Mouse (Mus musculus) hindbrain, embryonic 12.5 days (tissue): ENCODE data around the gene Gm20388. TPM values are rescaled to one million over a fixed set of nuclear protein-coding genes. Genes with fewer than 3 reads are reported as not detected.

Experiments
- ATAC-seq: fragments of 200-750 bp; cut with Nextera tagmentation; 2 replicates; pipeline ENCODE4 v1.8.0; 2017; ENCODE audit warnings: moderate TSS enrichment; ENCODE audit not compliant: low FRiP score
- H3K27ac ChIP-seq: fragments of 300-500 bp; sonication (generic); 2 replicates; pipeline ENCODE4 v1.5.1; 2016; ENCODE audit warnings: mild to moderate bottlenecking
- H3K27me3 ChIP-seq: fragments of 300-500 bp; sonication (generic); 2 replicates; pipeline ENCODE4 v1.6.1; 2016; ENCODE audit warnings: mild to moderate bottlenecking
- H3K36me3 ChIP-seq: fragments of 300-500 bp; sonication (generic); 2 replicates; pipeline ENCODE4 v1.6.1; 2016; ENCODE audit warnings: mild to moderate bottlenecking
- H3K4me1 ChIP-seq: fragments of 300-500 bp; sonication (generic); 2 replicates; pipeline ENCODE4 v1.6.1; 2016
- H3K4me2 ChIP-seq: fragments of 300-500 bp; sonication (generic); replicated peaks from 2 replicates; pipeline ENCODE4 v1.6.1; 2016; ENCODE audit warnings: mild to moderate bottlenecking
- H3K4me3 ChIP-seq: fragments of 300-500 bp; sonication (generic); 2 replicates; pipeline ENCODE4 v1.5.1; 2016; ENCODE audit warnings: mild to moderate bottlenecking
- H3K9ac ChIP-seq: fragments of 300-500 bp; sonication (generic); 2 replicates; pipeline ENCODE4 v1.6.1; 2016; ENCODE audit warnings: mild to moderate bottlenecking, moderate library complexity
- H3K9me3 ChIP-seq: fragments of 300-500 bp; sonication (generic); replicated peaks from 2 replicates; pipeline ENCODE4 v1.6.1; 2016; ENCODE audit warnings: mild to moderate bottlenecking
- WGBS: fragments of 180-500 bp; shearing (Covaris S2); methylation state at CpG from one replicate; pipeline ENCODE4 v1.1.7; 2016; 5-methylcytosine and 5-hydroxymethylcytosine counted together
- polyA plus RNA-seq: library from polyadenylated mRNA; unstranded; fragments of >200 nt; fragmentation: Nextera tagmentation; extraction: Ambion mirVana; gene quantifications from 2 replicates; pipeline ENCODE4 v1.2.1, GENCODE M21; 2016

The Gm20388 gene
- polyA plus RNA-seq, 1 experiment from 2014 or later: not detected

- H3K9me3 ChIP-seq: no peaks in the 10 kb centered on the region
- peak; percentile 23; the same call in 1 of the 2 replicates for ATAC-seq
- H3K4me1 ChIP-seq: peaks cover 76% of the 10 kb centered on the region
- no peak overlapping the region for H3K9ac ChIP-seq
- H3K4me2 ChIP-seq: 0 out of 2 replicates have a peak overlapping the region, but pooled peaks have one; percentile 1
- no peaks in the 10 kb centered on the region for H3K36me3 ChIP-seq
- no peak overlapping the region for H3K4me3 ChIP-seq
- peak overlapping the region; percentile 85 for H3K27ac ChIP-seq
- peaks cover 3% of the 10 kb centered on the region; the same call in 1 of the 2 replicates for H3K27me3 ChIP-seq
- WGBS: 64% methylated on average over 12 of the region's 12 CpGs
These were observed 530.1 kb downstream of the Gm20388 start for GRCm38 (mm10) chr8:120440739-120441138.

- H3K4me1 ChIP-seq: peaks cover 77% of the 10 kb centered on the region
These were observed 531.0 kb downstream of the Gm20388 start for GRCm38 (mm10) chr8:120441637-120442036.

GRCm38 (mm10) chr8:120442306-120443003, 531.8 kb downstream of the Gm20388 start:
- H3K27ac ChIP-seq: no peak overlapping the region
- ATAC-seq: no peak
- 73% methylated on average over 4 of the region's 4 CpGs for WGBS
- no peaks in the 10 kb centered on the region for H3K9me3 ChIP-seq
- H3K9ac ChIP-seq: no peak overlapping the region
- H3K36me3 ChIP-seq: no peaks in the 10 kb centered on the region
- H3K4me2 ChIP-seq: no peak overlapping the region
- no peak overlapping the region for H3K4me3 ChIP-seq
- H3K27me3 ChIP-seq: peaks cover 3% of the 10 kb centered on the region; the same call in 1 of the 2 replicates
- H3K4me1 ChIP-seq: peaks cover 71% of the 10 kb centered on the region

More at GRCm38 (mm10) chr8:120441637-120442036, 531.0 kb downstream of the Gm20388 start:
- WGBS: 75% methylated on average over 6 of the region's 6 CpGs
- Histone ChIP-seq H3K4me2 (no peak overlapping the region), H3K27ac (peak overlapping the region; percentile 85), H3K9ac (no peak overlapping the region), H3K9me3 (no peaks in the 10 kb centered on the region), H3K4me3 (no peak overlapping the region), H3K36me3 (no peaks in the 10 kb centered on the region), H3K27me3 (peaks cover 3% of the 10 kb centered on the region; the same call in 1 of the 2 replicates)
- ATAC-seq: no peak

GRCm38 (mm10) chr8:120445249-120445648, 534.6 kb downstream of the Gm20388 start:
- Histone ChIP-seq H3K9me3 (no peaks in the 10 kb centered on the region), H3K9ac (no peak overlapping the region), H3K27me3 (no peaks in the 10 kb centered on the region), H3K36me3 (no peaks in the 10 kb centered on the region), H3K4me3 (no peak overlapping the region), H3K4me2 (no peak overlapping the region), H3K27ac (peak overlapping the region; percentile 75), H3K4me1 (peaks cover 70% of the 10 kb centered on the region)
- WGBS: 52% methylated on average over 10 of the region's 10 CpGs
- no peak for ATAC-seq

- Histone ChIP-seq H3K4me3 (no peak overlapping the region), H3K36me3 (no peaks in the 10 kb centered on the region), H3K27ac (peak overlapping the region; percentile 73), H3K4me1 (peaks cover 60% of the 10 kb centered on the region), H3K9ac (no peak overlapping the region), H3K27me3 (no peaks in the 10 kb centered on the region), H3K9me3 (no peaks in the 10 kb centered on the region), H3K4me2 (no peak overlapping the region)
- peak; percentile 44 for ATAC-seq
- WGBS: 23% methylated on average over 6 of the region's 6 CpGs
These were observed 537.5 kb downstream of the Gm20388 start for GRCm38 (mm10) chr8:120448131-120448530.

GRCm38 (mm10) chr8:120449139-120449538, 538.5 kb downstream of the Gm20388 start:
- WGBS: 79% methylated on average over 4 of the region's 4 CpGs
- Histone ChIP-seq H3K9ac (peak overlapping the region; percentile 13; the same call in 1 of the 2 replicates), H3K36me3 (no peaks in the 10 kb centered on the region), H3K4me1 (peaks cover 67% of the 10 kb centered on the region), H3K4me2 (no peak overlapping the region), H3K4me3 (no peak overlapping the region), H3K9me3 (no peaks in the 10 kb centered on the region), H3K27ac (peak overlapping the region; percentile 79), H3K27me3 (no peaks in the 10 kb centered on the region)
- ATAC-seq: no peak

- H3K9me3 ChIP-seq: no peaks in the 10 kb centered on the region
- ATAC-seq: peak; percentile 42
- no peaks in the 10 kb centered on the region for H3K36me3 ChIP-seq
- H3K4me3 ChIP-seq: no peak overlapping the region
- H3K27ac ChIP-seq: peak overlapping the region; percentile 79
- H3K27me3 ChIP-seq: no peaks in the 10 kb centered on the region
- peaks cover 71% of the 10 kb centered on the region for H3K4me1 ChIP-seq
- 14% methylated on average over 17 of the region's 17 CpGs for WGBS
- H3K9ac ChIP-seq: peak overlapping the region; percentile 13; the same call in 1 of the 2 replicates
- H3K4me2 ChIP-seq: peak overlapping the region; percentile 16
These were observed 539.0 kb downstream of the Gm20388 start for GRCm38 (mm10) chr8:120449608-120450031.

GRCm38 (mm10) chr8:120452111-120452510, 541.5 kb downstream of the Gm20388 start:
- Histone ChIP-seq H3K27me3 (no peaks in the 10 kb centered on the region), H3K4me3 (no peak overlapping the region), H3K36me3 (no peaks in the 10 kb centered on the region), H3K27ac (no peak overlapping the region), H3K4me1 (peaks cover 77% of the 10 kb centered on the region), H3K4me2 (no peak overlapping the region), H3K9me3 (no peaks in the 10 kb centered on the region), H3K9ac (no peak overlapping the region)
- no peak for ATAC-seq
- WGBS: 85% methylated on average over 2 of the region's 2 CpGs

- Histone ChIP-seq H3K4me2 (no peak overlapping the region), H3K27ac (peak overlapping the region; percentile 64), H3K36me3 (no peaks in the 10 kb centered on the region), H3K9me3 (no peaks in the 10 kb centered on the region), H3K9ac (no peak overlapping the region; the same call in 1 of the 2 replicates), H3K27me3 (no peaks in the 10 kb centered on the region), H3K4me1 (peaks cover 76% of the 10 kb centered on the region), H3K4me3 (no peak overlapping the region)
- no peak for ATAC-seq
- 79% methylated on average over 6 of the region's 6 CpGs for WGBS
These were observed 543.8 kb downstream of the Gm20388 start for GRCm38 (mm10) chr8:120454404-120454803.

- Histone ChIP-seq H3K4me3 (no peak overlapping the region), H3K9me3 (no peaks in the 10 kb centered on the region), H3K4me1 (peaks cover 74% of the 10 kb centered on the region), H3K4me2 (no peak overlapping the region), H3K27ac (peak overlapping the region; percentile 80), H3K27me3 (peaks cover 4% of the 10 kb centered on the region; the same call in 1 of the 2 replicates), H3K9ac (no peak overlapping the region), H3K36me3 (no peaks in the 10 kb centered on the region)
- WGBS: 34% methylated on average over 6 of the region's 6 CpGs
- peak; percentile 53 for ATAC-seq
These were observed 549.7 kb downstream of the Gm20388 start for GRCm38 (mm10) chr8:120460375-120460774.

- H3K27me3 ChIP-seq: peaks cover 4% of the 10 kb centered on the region; the same call in 1 of the 2 replicates
- peak overlapping the region; percentile 72 for H3K27ac ChIP-seq
- no peak overlapping the region for H3K4me2 ChIP-seq
- H3K36me3 ChIP-seq: no peaks in the 10 kb centered on the region
- ATAC-seq: no peak
- H3K4me3 ChIP-seq: no peak overlapping the region
- H3K9me3 ChIP-seq: no peaks in the 10 kb centered on the region
- peaks cover 74% of the 10 kb centered on the region for H3K4me1 ChIP-seq
- 22% methylated on average over 15 of the region's 15 CpGs for WGBS
- H3K9ac ChIP-seq: peak overlapping the region; percentile 9
These were observed 551.5 kb downstream of the Gm20388 start for GRCm38 (mm10) chr8:120462119-120462551.

GRCm38 (mm10) chr8:120462611-120463010, 552.0 kb downstream of the Gm20388 start:
- Histone ChIP-seq H3K4me2 (no peak overlapping the region), H3K9me3 (no peaks in the 10 kb centered on the region), H3K9ac (peak overlapping the region; percentile 9), H3K36me3 (no peaks in the 10 kb centered on the region), H3K27me3 (peaks cover 4% of the 10 kb centered on the region), H3K27ac (peak overlapping the region; percentile 72), H3K4me1 (peaks cover 76% of the 10 kb centered on the region), H3K4me3 (no peak overlapping the region)
- no peak for ATAC-seq
- WGBS: 72% methylated on average over 6 of the region's 6 CpGs
